Mouse (Mus musculus): ENCODE measurements around the gene Dgcr6. TPM values are rescaled to one million over a fixed set of nuclear protein-coding genes. Genes with fewer than 3 reads are reported as not detected.

The Dgcr6 gene
- total and polyA plus RNA-seq, 3 experiments = 14.1 to 22.4 (median 20.4) TPM

DNA sequence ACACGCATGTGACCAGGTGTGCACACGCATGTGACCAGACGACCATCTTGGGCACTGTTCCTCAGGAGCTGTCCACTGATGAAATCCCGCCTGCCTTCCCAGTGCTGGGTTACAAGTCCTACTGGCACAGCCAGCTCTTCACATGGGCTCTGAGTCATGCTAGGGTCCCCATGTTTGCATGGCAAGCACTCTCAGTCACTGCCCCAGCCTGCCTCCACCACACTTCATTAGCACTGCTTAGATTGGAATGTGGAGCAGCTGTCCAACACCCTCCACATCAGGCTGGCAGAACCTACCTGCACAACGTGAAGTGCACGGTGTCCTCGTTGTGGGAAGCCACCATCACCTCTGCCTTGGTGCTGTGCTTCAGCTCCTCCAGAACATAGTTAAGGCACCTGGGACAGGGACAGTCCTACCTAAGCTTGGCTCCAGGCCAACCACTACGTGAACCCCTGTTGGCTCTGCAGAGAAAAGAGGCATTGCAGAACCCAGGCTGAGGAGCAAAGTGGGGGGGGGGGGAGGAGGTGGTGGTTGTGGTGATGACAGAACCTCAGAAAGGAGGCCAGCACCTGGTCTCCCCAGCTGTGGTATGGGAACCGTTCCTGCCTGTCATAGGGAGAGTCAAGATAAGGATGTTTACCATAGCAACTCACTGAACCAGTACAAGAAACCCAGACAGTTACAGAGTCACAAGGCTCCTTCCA lies 20.8 kb downstream of the Dgcr6 start:
- peaks cover 86% of the 10 kb centered on the region for H3K36me3 ChIP-seq (replicated peaks)
- peaks cover 26% of the 10 kb centered on the region for H3K4me1 ChIP-seq (ENCODE audit: insufficient read depth, low read depth, low read length)
- ATAC-seq (ENCODE audit: extremely low read depth, insufficient number of reproducible peaks, low FRiP score, poor library complexity, severe bottlenecking) (peak; percentile 15; the same call in 1 of the 2 replicates), DNase-seq (ENCODE audit: low spot score) (no peak)
- no peaks in the 10 kb centered on the region for H3K9me3 ChIP-seq (replicated peaks)
- TF ChIP-seq POLR2AphosphoS5 (IDR thresholded peaks at IDR 0.05; ENCODE audit: insufficient replicate concordance, low read depth, low read length) (no peak), GATA2 (IDR thresholded peaks at IDR 0.05; ENCODE audit: borderline replicate concordance, low read depth, low read length) (no peak), CTCF (IDR thresholded peaks at IDR 0.05; ENCODE audit: low read depth, low read length) (no peak), TAL1 (conservative IDR thresholded peaks at IDR 0.05; ENCODE audit: low read depth, low read length) (no peak), GATA1 (IDR thresholded peaks at IDR 0.05; ENCODE audit: borderline replicate concordance, low read length) (no peak)
- no peaks in the 10 kb centered on the region for H3K27me3 ChIP-seq (ENCODE audit: insufficient read depth, low read length)
- no peak overlapping the region for H3K4me3 ChIP-seq (ENCODE audit: low read depth, low read length)

- H3K4me3 ChIP-seq (ENCODE audit: low read depth, low read length) = no peak overlapping the region
- ATAC-seq (ENCODE audit: extremely low read depth, insufficient number of reproducible peaks, low FRiP score, poor library complexity, severe bottlenecking) (no peak), DNase-seq (ENCODE audit: low spot score) (no peak)
- H3K36me3 ChIP-seq (replicated peaks) = peaks cover 86% of the 10 kb centered on the region
- H3K9me3 ChIP-seq (replicated peaks) = no peaks in the 10 kb centered on the region
- no peak for TF ChIP-seq GATA2 (IDR thresholded peaks at IDR 0.05; ENCODE audit: borderline replicate concordance, low read depth, low read length)
- TF ChIP-seq TAL1 (conservative IDR thresholded peaks at IDR 0.05; ENCODE audit: low read depth, low read length) = no peak
- no peaks in the 10 kb centered on the region for H3K27me3 ChIP-seq (ENCODE audit: insufficient read depth, low read length)
- H3K4me1 ChIP-seq (ENCODE audit: insufficient read depth, low read depth, low read length) = peaks cover 23% of the 10 kb centered on the region
These were observed 22.0 kb downstream of the Dgcr6 start for GRCm38 (mm10) chr16:18074611-18075010.

DNA sequence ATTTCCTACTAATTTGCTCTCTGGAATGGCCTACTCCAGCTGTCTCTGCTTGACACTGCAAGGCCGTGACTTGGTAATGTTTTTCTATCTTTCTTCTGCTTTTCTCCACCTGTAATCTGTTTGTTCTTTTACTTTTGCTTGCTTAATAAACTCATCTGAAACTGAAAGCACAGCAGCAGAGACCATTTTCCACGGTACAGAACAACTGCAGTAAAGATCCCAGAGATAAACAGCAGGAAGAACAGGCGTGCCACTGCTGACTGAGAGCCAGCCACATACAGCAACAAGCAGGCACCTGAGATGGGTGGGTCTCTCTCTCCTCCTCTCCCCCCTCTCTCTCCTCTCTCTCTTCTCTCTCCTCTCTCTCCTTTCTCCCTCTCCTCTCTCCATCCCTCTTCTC lies 22.5 kb downstream of the Dgcr6 start:
- Histone ChIP-seq H3K27me3 (ENCODE audit: insufficient read depth, low read length) (no peaks in the 10 kb centered on the region), H3K4me1 (ENCODE audit: insufficient read depth, low read depth, low read length) (peaks cover 23% of the 10 kb centered on the region), H3K4me3 (ENCODE audit: low read depth, low read length) (no peak overlapping the region), H3K9me3 (replicated peaks) (no peaks in the 10 kb centered on the region), H3K36me3 (replicated peaks) (peaks cover 86% of the 10 kb centered on the region)
- ATAC-seq (ENCODE audit: extremely low read depth, insufficient number of reproducible peaks, low FRiP score, poor library complexity, severe bottlenecking) = no peak
- no peak for DNase-seq (ENCODE audit: low spot score)
- no peak for TF ChIP-seq GATA1 (IDR thresholded peaks at IDR 0.05; ENCODE audit: borderline replicate concordance, low read length)
- TF ChIP-seq CTCF (IDR thresholded peaks at IDR 0.05; ENCODE audit: low read depth, low read length) = no peak
- TF ChIP-seq TAL1 (conservative IDR thresholded peaks at IDR 0.05; ENCODE audit: low read depth, low read length) = no peak
- TF ChIP-seq GATA2 (IDR thresholded peaks at IDR 0.05; ENCODE audit: borderline replicate concordance, low read depth, low read length) = no peak
- TF ChIP-seq POLR2AphosphoS5 (IDR thresholded peaks at IDR 0.05; ENCODE audit: insufficient replicate concordance, low read depth, low read length) = no peak

- H3K9me3 ChIP-seq (replicated peaks) = no peaks in the 10 kb centered on the region
- TF ChIP-seq GATA2 (IDR thresholded peaks at IDR 0.05; ENCODE audit: borderline replicate concordance, low read depth, low read length) (no peak), GATA1 (IDR thresholded peaks at IDR 0.05; ENCODE audit: borderline replicate concordance, low read length) (no peak), TAL1 (conservative IDR thresholded peaks at IDR 0.05; ENCODE audit: low read depth, low read length) (no peak), POLR2AphosphoS5 (IDR thresholded peaks at IDR 0.05; ENCODE audit: insufficient replicate concordance, low read depth, low read length) (no peak), CTCF (IDR thresholded peaks at IDR 0.05; ENCODE audit: low read depth, low read length) (no peak)
- H3K4me3 ChIP-seq (ENCODE audit: low read depth, low read length) = no peak overlapping the region
- DNase-seq (ENCODE audit: low spot score) = no peak
- H3K4me1 ChIP-seq (ENCODE audit: insufficient read depth, low read depth, low read length) = peaks cover 18% of the 10 kb centered on the region
- ATAC-seq (ENCODE audit: extremely low read depth, insufficient number of reproducible peaks, low FRiP score, poor library complexity, severe bottlenecking) = no peak
- no peaks in the 10 kb centered on the region for H3K27me3 ChIP-seq (ENCODE audit: insufficient read depth, low read length)
- H3K36me3 ChIP-seq (replicated peaks) = peaks cover 87% of the 10 kb centered on the region
These were observed 25.8 kb downstream of the Dgcr6 start for GRCm38 (mm10) chr16:18078314-18079015.

DNA sequence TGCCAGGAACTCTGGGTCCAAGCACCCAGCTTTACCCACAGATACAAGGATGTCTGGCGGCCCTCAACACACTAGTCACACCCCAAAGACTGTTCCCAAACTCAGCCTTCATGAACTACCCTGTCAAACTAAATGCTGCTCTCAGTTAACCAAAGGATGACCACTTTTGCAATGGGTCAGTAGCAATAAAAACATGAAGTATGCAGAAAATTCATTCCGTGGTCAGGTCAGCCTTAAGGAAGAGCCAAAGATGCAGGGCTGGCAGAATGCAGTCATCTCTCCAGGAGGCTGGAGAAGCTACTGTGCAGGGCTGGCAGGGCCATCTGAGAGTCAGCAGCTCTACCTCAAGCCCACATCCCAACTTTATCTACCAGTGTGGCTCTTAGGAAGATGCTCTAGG lies 26.6 kb downstream of the Dgcr6 start:
- Histone ChIP-seq H3K36me3 (replicated peaks) (peaks cover 85% of the 10 kb centered on the region), H3K4me1 (ENCODE audit: insufficient read depth, low read depth, low read length) (peaks cover 10% of the 10 kb centered on the region)
- no peak for ATAC-seq (ENCODE audit: extremely low read depth, insufficient number of reproducible peaks, low FRiP score, poor library complexity, severe bottlenecking)

DNA sequence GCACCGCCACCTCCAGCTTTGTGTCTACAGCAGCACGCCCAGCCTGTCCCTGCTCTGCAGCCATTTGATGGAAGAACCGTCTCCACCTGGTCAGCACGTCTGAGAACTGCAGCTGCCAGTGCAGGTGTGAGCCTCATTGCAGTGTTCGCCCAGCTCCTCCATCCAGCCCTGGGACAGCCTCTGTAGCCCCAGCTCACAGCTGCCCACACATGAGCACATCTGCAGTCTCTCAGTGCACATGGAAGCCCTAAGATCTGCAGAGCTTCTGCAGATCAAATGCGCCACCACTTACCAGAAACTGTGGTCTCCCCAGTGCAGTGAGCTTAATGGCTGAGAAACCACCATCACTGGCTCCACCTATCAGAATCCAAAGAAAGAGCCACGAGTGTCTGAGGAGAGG lies 27.5 kb downstream of the Dgcr6 start:
- ATAC-seq (ENCODE audit: extremely low read depth, insufficient number of reproducible peaks, low FRiP score, poor library complexity, severe bottlenecking) (no peak), DNase-seq (ENCODE audit: low spot score) (no peak)
- H3K27me3 ChIP-seq (ENCODE audit: insufficient read depth, low read length) = no peaks in the 10 kb centered on the region
- TF ChIP-seq GATA1 (IDR thresholded peaks at IDR 0.05; ENCODE audit: borderline replicate concordance, low read length) = no peak
- TF ChIP-seq POLR2AphosphoS5 (IDR thresholded peaks at IDR 0.05; ENCODE audit: insufficient replicate concordance, low read depth, low read length) = no peak
- no peak for TF ChIP-seq TAL1 (conservative IDR thresholded peaks at IDR 0.05; ENCODE audit: low read depth, low read length)
- no peak for TF ChIP-seq GATA2 (IDR thresholded peaks at IDR 0.05; ENCODE audit: borderline replicate concordance, low read depth, low read length)
- no peak for TF ChIP-seq CTCF (IDR thresholded peaks at IDR 0.05; ENCODE audit: low read depth, low read length)
- peaks cover 5% of the 10 kb centered on the region for H3K4me1 ChIP-seq (ENCODE audit: insufficient read depth, low read depth, low read length)
- peaks cover 88% of the 10 kb centered on the region for H3K36me3 ChIP-seq (replicated peaks)
- no peak overlapping the region for H3K4me3 ChIP-seq (ENCODE audit: low read depth, low read length)
- H3K9me3 ChIP-seq (replicated peaks) = no peaks in the 10 kb centered on the region

More for the DNA sequence above, 26.6 kb downstream of the Dgcr6 start:
- Histone ChIP-seq H3K27me3 (ENCODE audit: insufficient read depth, low read length) (no peaks in the 10 kb centered on the region), H3K4me3 (ENCODE audit: low read depth, low read length) (no peak overlapping the region), H3K9me3 (replicated peaks) (no peaks in the 10 kb centered on the region)
- TF ChIP-seq CTCF (IDR thresholded peaks at IDR 0.05; ENCODE audit: low read depth, low read length) (no peak), GATA1 (IDR thresholded peaks at IDR 0.05; ENCODE audit: borderline replicate concordance, low read length) (no peak), GATA2 (IDR thresholded peaks at IDR 0.05; ENCODE audit: borderline replicate concordance, low read depth, low read length) (no peak), POLR2AphosphoS5 (IDR thresholded peaks at IDR 0.05; ENCODE audit: insufficient replicate concordance, low read depth, low read length) (no peak)
- no peak for DNase-seq (ENCODE audit: low spot score)

All from G1E (cell line).